Mouse (Mus musculus) neutrophil, adult 5-6 weeks (primary cell): ENCODE data around the gene Tiam1. TPM values are rescaled to one million over a fixed set of nuclear protein-coding genes. Genes with fewer than 3 reads are reported as not detected.

Source experiments
- ATAC-seq: fragments of 151-379, 151-347 bp; 2 replicates; pipeline ENCODE4 v1.8.0; 2017; ENCODE audit warnings: mild to moderate bottlenecking, moderate TSS enrichment; ENCODE audit not compliant: insufficient number of reproducible peaks, poor library complexity, low FRiP score, severe bottlenecking; ENCODE audit errors: extremely low read depth
- total RNA-seq: library from RNA; stranded (forward); fragments of 200-1000 nt; gene quantifications from 2 replicates; pipeline ENCODE4 v1.2.3, GENCODE M21; 2017

Gene Tiam1
- total RNA-seq, 1 experiment from 2014 or later: 8.8 TPM

- no peak for ATAC-seq
Measured at GRCm38 (mm10) chr16:90149335-90149734, 5.8 kb upstream of the Tiam1 start.

- ATAC-seq: no peak
Measured at GRCm38 (mm10) chr16:90145244-90145643, 1.7 kb upstream of the Tiam1 start.

- no peak for ATAC-seq
Measured at GRCm38 (mm10) chr16:90144541-90144940, 972 bp upstream of the Tiam1 start.

GRCm38 (mm10) chr16:90143416-90143759 is 181 bp downstream of the Tiam1 start:
- ATAC-seq: no peak

DNA sequence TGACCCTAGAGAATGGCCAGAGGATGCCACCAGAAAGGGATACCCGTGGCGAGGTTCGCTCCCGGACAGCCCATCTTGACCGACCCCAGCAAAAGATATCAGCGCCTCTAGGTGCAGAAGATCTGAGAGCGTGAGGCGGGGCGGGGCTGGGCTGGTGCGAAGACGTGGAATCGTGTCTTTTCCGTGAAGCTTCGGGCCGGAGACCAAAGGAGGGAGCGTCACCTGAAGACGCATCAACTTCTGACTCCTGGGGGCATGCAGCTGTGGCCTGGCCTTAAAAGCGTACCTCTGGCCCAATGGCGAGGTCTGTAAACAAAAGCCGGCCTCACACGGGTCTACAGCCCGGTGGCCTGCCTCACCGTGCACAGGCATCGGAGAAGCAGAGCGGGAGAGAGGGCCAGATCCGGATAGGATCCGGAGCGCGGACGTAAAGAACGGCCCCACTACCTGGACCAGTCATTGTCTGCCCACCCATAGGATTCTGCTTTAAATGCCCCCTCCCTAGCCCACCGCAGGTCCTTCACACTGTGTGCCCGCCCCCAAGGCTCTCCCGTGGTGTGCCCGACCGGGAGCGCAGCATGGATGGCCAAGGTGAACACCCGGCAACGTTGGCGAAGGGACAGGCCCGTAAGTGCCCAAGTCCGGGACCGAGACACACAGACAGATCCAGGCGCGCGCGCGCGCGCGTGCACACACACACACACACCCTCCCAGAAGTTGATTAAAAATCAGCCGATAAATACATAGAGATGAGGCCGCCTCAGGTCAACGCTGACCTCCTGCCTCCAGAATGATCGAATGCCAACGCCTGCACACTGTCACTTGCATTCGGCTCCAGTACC is 774 bp downstream of the Tiam1 start:
- no peak for ATAC-seq

DNA sequence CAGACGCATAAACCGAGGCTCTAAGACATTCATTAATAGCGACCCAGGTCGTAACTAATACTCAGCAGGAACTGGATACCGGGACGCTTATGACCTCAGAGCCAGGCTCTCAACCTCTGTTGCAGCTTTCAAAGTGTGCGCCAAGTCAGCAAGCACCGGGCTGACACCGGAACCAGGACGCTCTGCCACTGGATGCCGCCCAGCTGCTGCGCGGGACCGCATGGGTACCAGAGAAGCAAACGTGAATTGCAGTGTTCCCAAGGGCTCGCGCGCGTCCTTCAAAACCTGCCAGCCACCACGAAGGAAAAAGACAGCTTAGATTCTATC is 1.4 kb downstream of the Tiam1 start:
- no peak for ATAC-seq

- no peak for ATAC-seq
Measured at GRCm38 (mm10) chr16:90141556-90141955, 2.0 kb downstream of the Tiam1 start.

DNA sequence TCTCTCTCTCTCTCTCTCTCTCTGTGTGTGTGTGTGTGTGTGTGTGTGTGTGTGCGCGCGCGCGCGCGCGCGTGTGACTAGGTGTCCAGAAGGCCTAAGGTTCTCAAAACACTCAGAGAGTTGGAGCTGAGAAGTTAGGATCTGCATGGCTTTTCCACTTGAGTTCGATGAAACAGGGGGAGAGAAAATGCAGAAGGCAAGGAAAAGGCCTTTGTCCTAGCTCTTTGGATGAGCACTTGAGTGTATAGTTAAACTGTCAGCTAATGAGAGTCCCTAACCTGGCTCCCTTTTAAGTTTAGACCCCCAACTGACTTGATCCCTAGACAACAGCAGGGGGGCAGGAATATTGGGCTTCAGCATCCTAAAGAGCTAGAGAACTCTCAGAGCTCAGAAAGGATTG is 3.0 kb downstream of the Tiam1 start:
- no peak for ATAC-seq

DNA sequence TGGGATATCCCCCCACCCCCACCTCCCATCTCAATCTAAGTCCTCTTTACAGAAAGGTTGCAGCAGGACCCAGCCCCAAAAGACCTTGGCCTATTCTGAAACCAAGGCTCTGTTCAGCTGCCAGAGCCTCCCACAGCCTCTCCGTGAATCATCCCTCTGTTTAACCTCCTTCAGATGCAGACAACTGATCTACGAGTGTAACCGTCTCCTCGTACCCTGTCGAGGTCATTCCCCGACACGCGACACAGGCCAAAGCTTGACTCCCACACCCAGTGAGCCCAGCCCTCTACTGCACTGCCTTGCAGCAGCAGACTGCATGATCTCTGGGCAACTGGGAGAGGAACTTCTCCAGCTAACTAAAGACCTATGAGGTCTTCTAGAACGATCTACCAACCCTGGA is 3.9 kb downstream of the Tiam1 start:
- ATAC-seq: no peak

GRCm38 (mm10) chr16:90138151-90138550 is 5.4 kb downstream of the Tiam1 start:
- no peak for ATAC-seq

DNA sequence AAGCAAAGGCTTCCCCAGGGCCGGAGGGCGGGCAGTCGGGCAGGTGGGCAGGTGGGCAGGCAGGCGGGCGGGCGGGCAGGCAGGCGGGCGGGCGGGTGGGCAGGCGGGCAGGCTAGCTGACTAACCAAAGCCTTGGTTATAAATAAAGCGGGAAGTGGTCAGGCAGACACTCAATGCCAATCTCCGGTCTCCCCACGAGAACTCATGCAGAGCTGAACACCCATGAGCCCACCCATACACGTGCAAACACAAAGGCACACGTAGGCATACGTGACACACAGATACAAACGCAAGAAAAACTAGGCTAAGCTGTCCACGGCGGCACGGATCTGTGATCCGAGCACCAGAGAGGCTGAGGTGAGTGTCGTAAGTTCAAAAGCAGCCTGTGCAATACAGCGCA is 6.4 kb downstream of the Tiam1 start:
- ATAC-seq: peak; percentile 40

- ATAC-seq: peak; percentile 36; the same call in 1 of the 2 replicates
Measured at GRCm38 (mm10) chr16:90135580-90135979, 8.0 kb downstream of the Tiam1 start.

- no peak for ATAC-seq
Measured at GRCm38 (mm10) chr16:90134351-90134750, 9.2 kb downstream of the Tiam1 start.

- ATAC-seq: no peak
Measured at GRCm38 (mm10) chr16:90132816-90133215, 10.8 kb downstream of the Tiam1 start.

DNA sequence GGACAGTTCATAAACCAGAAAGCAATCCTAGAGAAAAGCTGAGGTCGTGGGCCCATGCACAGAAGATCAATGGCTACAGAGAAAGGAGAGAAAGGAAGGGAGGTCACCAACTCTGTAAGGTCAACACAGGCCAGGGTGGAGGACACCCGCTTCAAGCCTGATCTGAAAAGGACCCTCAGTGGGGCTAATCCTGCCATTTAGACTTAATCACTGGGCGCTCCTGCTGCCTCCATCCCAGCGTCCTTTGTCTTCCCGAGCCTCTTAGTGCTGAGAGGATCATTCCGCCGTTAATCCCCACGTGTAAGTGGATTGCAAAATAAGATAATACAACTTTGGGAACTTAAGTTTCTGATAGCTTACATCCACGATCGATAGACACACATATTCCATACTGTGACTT is 11.2 kb downstream of the Tiam1 start:
- ATAC-seq: no peak

GRCm38 (mm10) chr16:90128817-90129587 is 14.6 kb downstream of the Tiam1 start:
- ATAC-seq: no peak

DNA sequence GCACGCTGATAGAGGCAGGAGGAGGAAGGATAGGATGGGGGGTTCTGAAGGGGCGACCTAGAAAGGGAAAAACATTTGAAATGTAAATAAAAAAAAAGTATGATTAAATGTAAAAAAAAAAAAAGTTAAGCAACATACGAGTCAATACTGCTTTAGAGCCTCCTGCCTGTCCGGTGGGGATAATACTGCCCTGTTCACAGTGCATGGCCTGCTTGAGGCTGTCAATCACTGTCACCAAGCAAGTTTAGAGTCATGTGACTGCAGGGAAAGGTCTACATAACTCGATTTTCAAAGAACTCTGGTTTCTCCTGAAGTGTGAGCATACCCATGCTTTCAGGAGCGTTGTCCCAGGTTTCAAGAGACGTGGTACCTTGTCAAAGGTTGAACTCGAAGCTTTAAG is 15.2 kb downstream of the Tiam1 start:
- ATAC-seq: no peak

- no peak for ATAC-seq
Measured at GRCm38 (mm10) chr16:90125318-90126314, 18.0 kb downstream of the Tiam1 start.

DNA sequence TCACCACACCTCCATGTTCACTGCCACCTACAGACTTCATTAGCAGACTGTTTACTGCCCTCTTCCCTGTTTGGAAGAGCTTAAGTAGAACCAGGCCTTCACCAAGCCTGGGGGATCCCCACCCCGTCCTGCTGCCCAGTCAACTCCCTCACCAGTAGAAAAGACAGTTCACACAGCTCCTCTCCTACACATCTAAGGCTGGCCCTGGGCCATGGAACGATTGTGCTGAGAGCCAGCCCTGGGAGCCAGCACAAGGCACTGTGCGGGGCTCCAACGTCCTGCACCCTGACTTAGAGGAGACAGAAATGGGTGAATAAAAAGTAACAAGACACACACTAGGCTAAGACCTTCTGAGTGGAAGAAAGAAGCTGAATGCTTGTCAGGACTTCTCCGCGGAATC is 20.5 kb downstream of the Tiam1 start:
- no peak for ATAC-seq
